Mouse (Mus musculus) induced T-regulatory cell, adult 2 months (primary cell): ENCODE data around the gene Zdhhc19.
A peak's percentile ranks its signal among the peaks of the same experiment; 100 is the strongest.
"Not testable (repeated sequence)": the region's sequence is repeated elsewhere in the genome, so short reads cannot be mapped to it uniquely, and the experiment has no call there.

Source experiments
- DNase-seq: peaks from one replicate; pipeline ENCODE4 v3.0.0-alpha.2; 2012; ENCODE audit warnings: low read depth

The Zdhhc19 gene

GRCm38 (mm10) chr16:32487234-32488111 is 8.6 kb upstream of the Zdhhc19 start, which contains the start of gene Slc51a:
Gene Slc51a, minus strand, starts transcription at chr16:32487879.
- DNase-seq, result no peak

GRCm38 (mm10) chr16:32488939-32489338 is 7.1 kb upstream of the Zdhhc19 start:
- DNase-seq, result no peak

GRCm38 (mm10) chr16:32494371-32494770 is 1.7 kb upstream of the Zdhhc19 start:
- not testable (repeated sequence) for DNase-seq

- no peak for DNase-seq
Measured at GRCm38 (mm10) chr16:32498996-32499395, 2.9 kb downstream of the Zdhhc19 start.

- DNase-seq, result peak; percentile 87
Measured at GRCm38 (mm10) chr16:32499430-32500037, 3.5 kb downstream of the Zdhhc19 start.

GRCm38 (mm10) chr16:32501459-32501858 is 5.4 kb downstream of the Zdhhc19 start:
- DNase-seq, result no peak

- DNase-seq, result no peak
Measured at GRCm38 (mm10) chr16:32502621-32503335, 6.7 kb downstream of the Zdhhc19 start.

GRCm38 (mm10) chr16:32503633-32504032 is 7.6 kb downstream of the Zdhhc19 start:
- DNase-seq, result no peak

- DNase-seq, result no peak
Measured at GRCm38 (mm10) chr16:32506298-32506697, 10.2 kb downstream of the Zdhhc19 start.

- DNase-seq, result no peak
Measured at GRCm38 (mm10) chr16:32506868-32507267, 10.8 kb downstream of the Zdhhc19 start.

- peak; percentile 85 for DNase-seq
Measured at GRCm38 (mm10) chr16:32507407-32507806, 11.3 kb downstream of the Zdhhc19 start.

- no peak for DNase-seq
Measured at GRCm38 (mm10) chr16:32508035-32508434, 12.0 kb downstream of the Zdhhc19 start.

GRCm38 (mm10) chr16:32508506-32509065 is 12.5 kb downstream of the Zdhhc19 start:
- no peak for DNase-seq

- DNase-seq, result no peak
Measured at GRCm38 (mm10) chr16:32509066-32509942, 13.2 kb downstream of the Zdhhc19 start.

- no peak for DNase-seq
Measured at GRCm38 (mm10) chr16:32510399-32511337, 14.6 kb downstream of the Zdhhc19 start.

- no peak for DNase-seq
Measured at GRCm38 (mm10) chr16:32511338-32511734, 15.3 kb downstream of the Zdhhc19 start.

- DNase-seq, result no peak
Measured at GRCm38 (mm10) chr16:32511827-32512490, 15.9 kb downstream of the Zdhhc19 start.

GRCm38 (mm10) chr16:32512921-32513320 is 16.9 kb downstream of the Zdhhc19 start:
- no peak for DNase-seq

- DNase-seq, result no peak
Measured at GRCm38 (mm10) chr16:32513401-32513800, 17.3 kb downstream of the Zdhhc19 start.

GRCm38 (mm10) chr16:32513948-32514347 is 17.9 kb downstream of the Zdhhc19 start:
- no peak for DNase-seq
